Mouse (Mus musculus): ENCODE data around the gene Itga2. TPM values are rescaled to one million over a fixed set of nuclear protein-coding genes. Genes with fewer than 3 reads are reported as not detected.
A peak's percentile ranks its signal among the peaks of the same experiment; 100 is the strongest.

The Itga2 gene
- polyA plus RNA-seq (2015; fragmentation: Nextera tagmentation; extraction: Ambion mirVana): 3.1 and 4.0 TPM in 2 replicates

- 2% methylated on average over 28 of the region's 28 CpGs for WGBS
- no peaks in the 10 kb centered on the region for H3K36me3 ChIP-seq
- peak; percentile 79 for ATAC-seq (ENCODE audit: low FRiP score, low read depth)
- peaks cover 10% of the 10 kb centered on the region for H3K4me1 ChIP-seq
- H3K9ac ChIP-seq: peak within 1 kb of the TSS; percentile 66
- no peaks in the 10 kb centered on the region for H3K9me3 ChIP-seq
- peak within 1 kb of the TSS; percentile 85 for H3K4me2 ChIP-seq (replicated peaks)
- peak within 1 kb of the TSS; percentile 50 for H3K4me3 ChIP-seq
- peaks cover 21% of the 10 kb centered on the region for H3K27me3 ChIP-seq
- no peak within 1 kb of the TSS; the same call in 1 of the 2 replicates for H3K27ac ChIP-seq
These were observed at the start of gene Itga2 for GRCm38 (mm10) chr13:114931775-114932294. Gene Itga2 (minus strand): TSS chr13:114932100.

GRCm38 (mm10) chr13:114980831-114981419 is 49.0 kb upstream of the Itga2 start:
- ATAC-seq (ENCODE audit: low FRiP score, low read depth): no peak
- no peaks in the 10 kb centered on the region for H3K36me3 ChIP-seq
- H3K27ac ChIP-seq: no peak overlapping the region
- H3K9me3 ChIP-seq: no peaks in the 10 kb centered on the region
- 47% methylated on average over 10 of the region's 10 CpGs for WGBS
- H3K4me1 ChIP-seq: no peaks in the 10 kb centered on the region
- no peak overlapping the region for H3K4me3 ChIP-seq
- H3K4me2 ChIP-seq (replicated peaks): no peak overlapping the region
- no peak overlapping the region for H3K9ac ChIP-seq
- no peaks in the 10 kb centered on the region for H3K27me3 ChIP-seq

GRCm38 (mm10) chr13:114974484-114975042 is 42.7 kb upstream of the Itga2 start:
- WGBS: 87% methylated on average over 6 of the region's 6 CpGs
- no peak overlapping the region for H3K9ac ChIP-seq

GRCm38 (mm10) chr13:114971905-114972304 is 40.0 kb upstream of the Itga2 start:
- Histone ChIP-seq H3K4me2 (replicated peaks) (no peak overlapping the region), H3K4me1 (no peaks in the 10 kb centered on the region), H3K9me3 (no peaks in the 10 kb centered on the region), H3K9ac (no peak overlapping the region), H3K4me3 (no peak overlapping the region), H3K27ac (no peak overlapping the region), H3K27me3 (no peaks in the 10 kb centered on the region), H3K36me3 (no peaks in the 10 kb centered on the region)
- WGBS: 85% methylated on average over 3 of the region's 3 CpGs
- no peak for ATAC-seq (ENCODE audit: low FRiP score, low read depth)

More at GRCm38 (mm10) chr13:114974484-114975042, 42.7 kb upstream of the Itga2 start:
- H3K4me1 ChIP-seq: no peaks in the 10 kb centered on the region
- no peaks in the 10 kb centered on the region for H3K9me3 ChIP-seq
- no peak overlapping the region for H3K27ac ChIP-seq
- no peak overlapping the region for H3K4me3 ChIP-seq
- H3K36me3 ChIP-seq: no peaks in the 10 kb centered on the region
- no peaks in the 10 kb centered on the region for H3K27me3 ChIP-seq
- no peak for ATAC-seq (ENCODE audit: low FRiP score, low read depth)
- no peak overlapping the region for H3K4me2 ChIP-seq (replicated peaks)

GRCm38 (mm10) chr13:114964233-114964632 is 32.3 kb upstream of the Itga2 start:
- Histone ChIP-seq H3K9ac (no peak overlapping the region), H3K4me1 (peaks cover 3% of the 10 kb centered on the region; the same call in 1 of the 2 replicates), H3K9me3 (no peaks in the 10 kb centered on the region), H3K4me3 (no peak overlapping the region), H3K27ac (no peak overlapping the region), H3K36me3 (no peaks in the 10 kb centered on the region), H3K27me3 (no peaks in the 10 kb centered on the region), H3K4me2 (replicated peaks) (no peak overlapping the region)
- peak; percentile 81 for ATAC-seq (ENCODE audit: low FRiP score, low read depth)
- 38% methylated on average over 2 of the region's 2 CpGs for WGBS

- Histone ChIP-seq H3K4me1 (no peaks in the 10 kb centered on the region), H3K36me3 (no peaks in the 10 kb centered on the region), H3K27ac (no peak overlapping the region), H3K4me2 (replicated peaks) (no peak overlapping the region), H3K9ac (no peak overlapping the region), H3K4me3 (no peak overlapping the region), H3K9me3 (no peaks in the 10 kb centered on the region), H3K27me3 (no peaks in the 10 kb centered on the region)
- no peak for ATAC-seq (ENCODE audit: low FRiP score, low read depth)
These were observed 22.6 kb upstream of the Itga2 start for GRCm38 (mm10) chr13:114954516-114954915.

- Histone ChIP-seq H3K27ac (no peak overlapping the region), H3K4me2 (replicated peaks) (no peak overlapping the region), H3K36me3 (no peaks in the 10 kb centered on the region), H3K9me3 (no peaks in the 10 kb centered on the region), H3K9ac (no peak overlapping the region), H3K4me3 (no peak overlapping the region), H3K27me3 (peaks cover 21% of the 10 kb centered on the region), H3K4me1 (peaks cover 10% of the 10 kb centered on the region)
- WGBS: 81% methylated on average over 7 of the region's 7 CpGs
- ATAC-seq (ENCODE audit: low FRiP score, low read depth): no peak
These were observed 1.6 kb upstream of the Itga2 start for GRCm38 (mm10) chr13:114933541-114933940.

- no peak; the same call in 1 of the 2 replicates for ATAC-seq (ENCODE audit: low FRiP score, low read depth)
- Histone ChIP-seq H3K4me1 (peaks cover 10% of the 10 kb centered on the region), H3K4me3 (peak overlapping the region; percentile 50), H3K9me3 (no peaks in the 10 kb centered on the region), H3K27me3 (peaks cover 21% of the 10 kb centered on the region), H3K9ac (peak overlapping the region; percentile 66), H3K4me2 (replicated peaks) (peak overlapping the region; percentile 85), H3K27ac (no peak overlapping the region), H3K36me3 (no peaks in the 10 kb centered on the region)
- 4% methylated on average over 10 of the region's 10 CpGs for WGBS
These were observed 777 bp downstream of the Itga2 start for GRCm38 (mm10) chr13:114930996-114931649.

GRCm38 (mm10) chr13:114924785-114925184 is 7.1 kb downstream of the Itga2 start:
- no peaks in the 10 kb centered on the region for H3K36me3 ChIP-seq
- 81% methylated on average over 1 of the region's 1 CpGs for WGBS
- H3K27me3 ChIP-seq: no peaks in the 10 kb centered on the region; the same call in 1 of the 2 replicates
- no peak overlapping the region for H3K9ac ChIP-seq
- no peak overlapping the region for H3K27ac ChIP-seq
- no peak for ATAC-seq (ENCODE audit: low FRiP score, low read depth)
- no peak overlapping the region for H3K4me2 ChIP-seq (replicated peaks)
- no peaks in the 10 kb centered on the region for H3K9me3 ChIP-seq
- H3K4me1 ChIP-seq: no peaks in the 10 kb centered on the region
- no peak overlapping the region for H3K4me3 ChIP-seq

GRCm38 (mm10) chr13:114923331-114923730 is 8.6 kb downstream of the Itga2 start:
- H3K36me3 ChIP-seq: no peaks in the 10 kb centered on the region
- H3K9ac ChIP-seq: no peak overlapping the region
- H3K9me3 ChIP-seq: no peaks in the 10 kb centered on the region
- no peak for ATAC-seq (ENCODE audit: low FRiP score, low read depth)
- H3K27me3 ChIP-seq: no peaks in the 10 kb centered on the region
- 72% methylated on average over 9 of the region's 9 CpGs for WGBS
- no peaks in the 10 kb centered on the region for H3K4me1 ChIP-seq
- no peak overlapping the region for H3K4me3 ChIP-seq
- no peak overlapping the region for H3K4me2 ChIP-seq (replicated peaks)
- no peak overlapping the region for H3K27ac ChIP-seq

GRCm38 (mm10) chr13:114915767-114916166 is 16.1 kb downstream of the Itga2 start:
- Histone ChIP-seq H3K4me2 (replicated peaks) (no peak overlapping the region), H3K4me3 (no peak overlapping the region), H3K27ac (no peak overlapping the region), H3K27me3 (no peaks in the 10 kb centered on the region), H3K9me3 (no peaks in the 10 kb centered on the region), H3K4me1 (no peaks in the 10 kb centered on the region), H3K9ac (no peak overlapping the region), H3K36me3 (no peaks in the 10 kb centered on the region)
- WGBS: 73% methylated on average over 5 of the region's 5 CpGs
- ATAC-seq (ENCODE audit: low FRiP score, low read depth): no peak

GRCm38 (mm10) chr13:114914963-114915362 is 16.9 kb downstream of the Itga2 start:
- no peaks in the 10 kb centered on the region for H3K9me3 ChIP-seq
- no peak overlapping the region for H3K4me2 ChIP-seq (replicated peaks)
- 85% methylated on average over 4 of the region's 4 CpGs for WGBS
- H3K27ac ChIP-seq: no peak overlapping the region
- no peaks in the 10 kb centered on the region for H3K27me3 ChIP-seq
- H3K36me3 ChIP-seq: no peaks in the 10 kb centered on the region
- no peak overlapping the region for H3K9ac ChIP-seq
- ATAC-seq (ENCODE audit: low FRiP score, low read depth): no peak
- no peaks in the 10 kb centered on the region for H3K4me1 ChIP-seq
- H3K4me3 ChIP-seq: no peak overlapping the region

Measured in limb, embryonic 13.5 days (tissue).